Mouse (Mus musculus) gastrocnemius, postnatal 4 days (tissue): ENCODE data around the gene Akip1. TPM values are rescaled to one million over a fixed set of nuclear protein-coding genes. Genes with fewer than 3 reads are reported as not detected.

Experiments
- total RNA-seq, 2 experiments: library from RNA; stranded (reverse); gene quantifications; 2 replicates each; pipeline ENCODE4 v1.2.3; 2021

The Akip1 gene
- total RNA-seq, 2 experiments from 2014 or later = 15.2 to 17.6 TPM

Other genes with a start within 250 kb of the Akip1 start
- under 1 TPM; 0.29 TPM for gene Trim66, start 195.6 kb upstream of the Akip1 start, total RNA-seq
- gene Rpl27a, start 184.5 kb upstream of the Akip1 start, total RNA-seq = 100 to 1,000 TPM; 188 to 197 TPM
- gene St5, start 85 bp upstream of the Akip1 start, total RNA-seq = 10 to 100 TPM; 45.5 to 47.6 TPM
- not detected for gene BC051019, start 20.2 kb downstream of the Akip1 start, total RNA-seq
- gene Ascl3, start 28.0 kb downstream of the Akip1 start, total RNA-seq = not detected
- 10 to 100 TPM; 22.5 to 24.4 TPM for gene Tmem9b, start 49.2 kb downstream of the Akip1 start, total RNA-seq
- gene Nrip3, start 78.3 kb downstream of the Akip1 start, total RNA-seq = under 1 TPM; 0.10 to 0.15 TPM
- 10 to 100 TPM; 16.1 to 19.3 TPM for gene Scube2, start 162.0 kb downstream of the Akip1 start, total RNA-seq